Mouse (Mus musculus) lung, postnatal 4 days (tissue): ENCODE results near the gene Gm28230.

Experiments
- DNase-seq, 2 experiments: peaks; one replicate each; pipeline ENCODE4 v3.0.0; 2021

The Gm28230 gene

DNA sequence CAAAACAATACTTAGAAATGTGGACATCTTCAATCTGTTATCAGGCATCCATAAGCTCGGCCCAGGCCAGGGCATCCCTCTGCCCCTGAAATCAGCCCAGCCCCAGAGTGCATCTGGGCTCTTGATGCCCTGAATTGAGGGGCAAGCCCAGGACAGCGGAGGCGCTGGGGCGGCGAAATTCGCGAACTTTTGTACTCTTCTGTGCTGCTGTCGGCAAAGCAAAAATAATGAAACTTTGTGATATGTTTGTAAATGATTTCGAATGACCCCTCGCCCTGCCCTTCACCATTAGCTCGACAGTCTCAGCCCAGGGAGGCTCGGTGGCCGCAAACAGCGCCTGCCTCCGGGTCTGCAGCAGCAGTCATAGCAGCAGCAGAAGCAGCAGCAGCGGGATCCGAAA is 1.4 kb upstream of the Gm28230 start:
- no peak for DNase-seq

DNA sequence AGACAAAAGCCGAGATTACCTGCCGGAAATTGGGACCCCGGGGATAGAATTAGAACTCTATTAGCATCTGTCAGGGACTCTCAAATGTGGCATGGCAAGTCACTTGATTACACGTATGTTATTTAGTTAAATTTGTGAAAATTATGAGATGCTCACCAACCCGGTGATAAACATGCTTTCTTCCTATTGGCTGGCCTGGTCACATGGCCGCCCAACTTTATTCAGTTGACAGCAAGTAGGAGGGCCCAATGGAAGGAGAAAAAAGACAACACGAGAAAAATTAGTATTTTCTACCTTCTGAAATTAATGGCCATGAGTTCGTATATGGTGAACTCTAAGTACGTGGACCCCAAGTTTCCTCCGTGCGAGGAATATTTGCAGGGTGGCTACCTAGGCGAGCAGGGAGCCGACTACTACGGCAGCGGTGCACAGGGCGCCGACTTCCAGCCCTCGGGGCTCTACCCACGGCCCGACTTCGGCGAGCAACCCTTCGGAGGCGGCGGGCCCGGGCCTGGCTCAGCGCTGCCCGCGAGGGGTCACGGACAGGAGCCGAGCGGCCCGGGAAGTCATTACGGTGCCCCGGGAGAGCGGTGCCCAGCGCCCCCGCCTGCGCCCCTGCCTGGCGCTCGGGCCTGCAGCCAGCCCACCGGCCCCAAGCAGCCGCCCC is 578 bp downstream of the Gm28230 start:
- DNase-seq, result no peak

DNA sequence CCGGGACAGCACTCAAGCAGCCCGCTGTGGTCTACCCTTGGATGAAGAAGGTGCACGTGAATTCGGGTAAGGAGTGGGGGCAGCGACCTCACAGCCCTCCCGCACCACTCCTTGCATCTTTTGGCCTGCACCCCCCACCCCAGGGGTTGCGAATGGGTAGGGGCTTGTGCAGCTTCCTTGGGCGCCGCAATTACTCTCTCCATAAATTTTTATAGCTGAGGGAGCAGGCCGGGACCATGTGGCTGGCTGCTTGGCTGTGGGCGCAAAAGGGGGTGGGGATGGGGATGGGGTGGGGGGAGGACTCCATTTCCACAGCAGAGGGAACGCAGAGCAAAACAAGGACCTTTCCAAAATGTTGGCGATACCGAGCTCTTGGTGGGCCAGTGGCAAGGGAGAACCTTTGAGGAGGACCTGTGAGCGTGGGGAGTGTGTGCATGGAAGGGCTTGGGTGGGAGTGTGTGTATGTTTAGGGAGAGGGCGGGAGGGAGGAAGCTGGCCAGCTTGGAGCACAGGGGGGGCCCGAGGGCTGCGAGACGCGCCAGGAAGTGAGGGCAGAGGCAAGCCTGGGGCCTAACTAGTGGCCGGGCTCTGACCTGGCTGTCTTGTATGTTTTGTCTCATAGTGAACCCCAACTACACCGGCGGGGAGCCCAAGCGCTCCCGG is 1.2 kb downstream of the Gm28230 start:
- DNase-seq, result no peak

GRCm38 (mm10) chr2:74728303-74728680 is 1.8 kb downstream of the Gm28230 start:
- DNase-seq, result no peak

DNA sequence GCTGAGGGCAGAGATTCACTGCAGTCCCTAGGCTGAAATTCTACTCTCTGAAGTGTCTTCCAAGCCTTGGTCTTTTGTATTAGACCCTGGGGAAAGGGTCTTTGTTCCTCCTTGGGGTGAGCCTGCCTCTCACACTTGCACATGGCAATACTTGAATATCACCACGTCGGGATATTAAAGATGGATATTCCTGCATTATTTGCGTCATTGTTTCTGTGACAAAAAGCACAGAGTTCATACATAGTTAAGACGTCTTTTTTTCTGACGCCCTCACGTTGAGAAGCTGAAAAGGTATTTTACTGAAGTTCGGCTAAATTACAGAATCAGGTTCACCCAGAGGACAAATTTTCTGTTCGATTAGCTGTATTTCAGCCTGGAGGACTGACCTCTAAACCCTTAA is 3.8 kb downstream of the Gm28230 start:
- no peak for DNase-seq

GRCm38 (mm10) chr2:74731055-74731454 is 4.5 kb downstream of the Gm28230 start:
- DNase-seq, result no peak

GRCm38 (mm10) chr2:74731799-74732512 is 5.4 kb downstream of the Gm28230 start:
- no peak for DNase-seq

DNA sequence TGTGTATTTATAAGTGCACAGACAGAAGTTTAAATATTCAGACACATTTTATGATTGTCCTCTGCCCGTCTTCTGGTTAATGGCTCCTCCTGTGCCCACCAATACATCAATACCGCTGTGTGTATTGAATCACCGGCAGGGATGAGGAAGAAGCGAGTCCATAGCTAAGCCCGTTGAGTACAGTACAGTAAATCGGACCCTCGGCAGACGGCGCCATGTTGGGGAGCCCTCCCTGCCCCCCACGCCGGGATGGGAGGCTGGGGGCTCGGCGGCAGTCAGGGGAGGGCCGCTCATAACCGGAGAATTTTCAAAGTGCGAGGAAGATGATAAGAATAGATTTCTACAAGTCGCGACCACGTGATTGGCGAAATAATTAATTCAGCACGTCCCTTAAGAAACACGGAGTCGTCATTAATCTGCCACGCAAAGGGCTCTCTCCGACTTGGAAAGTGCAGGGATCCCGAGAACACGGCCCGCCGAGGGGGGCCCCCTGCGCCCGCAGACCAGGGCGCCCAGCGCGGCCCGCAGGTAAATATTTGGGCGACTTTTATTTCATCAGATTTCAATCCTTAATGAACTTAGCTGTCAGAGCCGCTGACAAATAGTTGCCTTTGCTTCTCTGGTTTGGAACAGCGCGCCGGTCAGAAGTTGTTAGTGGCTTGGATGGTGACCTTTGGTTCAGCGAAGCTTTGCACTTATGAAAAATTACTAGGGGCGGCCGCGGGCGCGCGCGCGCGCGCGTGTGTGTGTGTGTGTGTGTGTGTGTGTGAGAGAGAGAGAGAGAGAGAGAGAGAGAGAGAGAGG is 6.2 kb downstream of the Gm28230 start:
- DNase-seq, result no peak

- DNase-seq, result no peak
Observed at GRCm38 (mm10) chr2:74733317-74733661, 6.8 kb downstream of the Gm28230 start.

- DNase-seq, result no peak
Observed at GRCm38 (mm10) chr2:74733765-74734164, 7.2 kb downstream of the Gm28230 start.

- DNase-seq, result no peak
Observed at GRCm38 (mm10) chr2:74734451-74734850, 7.9 kb downstream of the Gm28230 start.

DNA sequence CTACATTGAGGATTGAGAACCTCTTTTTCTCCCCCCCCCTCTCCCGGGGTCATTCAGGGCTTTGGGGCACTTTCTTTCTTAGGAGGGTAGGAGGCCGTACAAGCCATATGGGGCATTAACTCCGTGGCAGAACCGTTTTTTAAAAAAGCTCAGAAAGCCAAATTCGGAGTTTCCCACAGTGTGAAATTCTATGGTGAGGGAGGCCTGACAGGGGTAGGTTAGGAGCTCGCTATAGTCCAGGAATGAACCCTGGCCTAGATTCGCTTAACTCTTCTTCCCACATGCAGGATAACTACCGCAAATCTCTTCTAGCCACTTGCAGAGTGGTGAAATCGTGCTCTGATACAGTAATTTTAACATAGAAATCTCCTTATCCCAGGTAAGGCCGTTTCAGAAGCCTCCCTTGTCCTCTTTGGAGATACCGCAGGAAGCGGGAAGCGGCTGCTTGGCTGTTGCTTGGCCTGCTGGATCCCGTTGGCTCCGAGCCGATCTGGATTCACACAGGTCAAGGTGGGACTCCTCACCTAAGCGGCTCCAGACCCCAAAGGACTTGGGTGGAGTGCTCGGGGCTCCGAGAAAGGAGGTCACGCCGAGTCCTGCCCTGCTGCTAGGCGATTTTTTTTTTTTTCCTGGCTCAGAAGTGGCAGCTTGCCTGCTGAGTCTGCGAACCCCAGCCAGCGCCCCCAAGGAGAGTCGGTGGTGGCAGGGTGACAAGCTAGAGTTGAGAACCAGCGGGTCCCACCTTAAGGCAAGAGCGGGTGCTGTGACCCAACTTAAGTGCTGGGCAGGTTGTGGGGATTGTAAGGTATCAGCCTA is 8.7 kb downstream of the Gm28230 start:
- DNase-seq, result no peak

- DNase-seq, result no peak
Observed at GRCm38 (mm10) chr2:74735851-74736687, 9.5 kb downstream of the Gm28230 start.

- DNase-seq, result no peak
Observed at GRCm38 (mm10) chr2:74736688-74737577, 10.4 kb downstream of the Gm28230 start.

DNA sequence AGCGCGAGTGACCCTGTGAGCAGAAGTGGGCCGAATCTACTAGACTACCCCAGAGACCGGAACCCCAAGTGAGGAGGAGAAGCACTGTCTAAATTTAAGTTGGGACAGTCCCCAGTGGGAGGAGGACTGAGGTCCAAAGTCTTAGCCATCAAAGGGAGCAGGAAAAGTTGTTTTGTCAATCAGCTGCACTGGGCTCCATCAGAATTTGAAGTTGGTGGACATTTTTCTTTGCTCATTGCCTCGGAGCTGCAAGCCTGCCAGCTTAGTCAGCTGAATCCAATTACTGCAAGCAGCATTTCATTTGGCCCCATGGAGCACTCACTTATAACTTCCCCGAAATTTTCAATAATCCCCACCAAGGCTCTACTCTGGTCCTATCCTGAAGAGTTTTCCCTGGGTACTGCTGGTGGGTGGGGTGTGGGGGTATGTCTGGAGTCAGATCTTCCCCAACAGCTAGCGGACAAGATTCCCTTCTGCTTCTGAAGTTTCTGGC is 11.1 kb downstream of the Gm28230 start:
- no peak for DNase-seq

GRCm38 (mm10) chr2:74738623-74739475 is 12.3 kb downstream of the Gm28230 start:
- DNase-seq, result no peak

DNA sequence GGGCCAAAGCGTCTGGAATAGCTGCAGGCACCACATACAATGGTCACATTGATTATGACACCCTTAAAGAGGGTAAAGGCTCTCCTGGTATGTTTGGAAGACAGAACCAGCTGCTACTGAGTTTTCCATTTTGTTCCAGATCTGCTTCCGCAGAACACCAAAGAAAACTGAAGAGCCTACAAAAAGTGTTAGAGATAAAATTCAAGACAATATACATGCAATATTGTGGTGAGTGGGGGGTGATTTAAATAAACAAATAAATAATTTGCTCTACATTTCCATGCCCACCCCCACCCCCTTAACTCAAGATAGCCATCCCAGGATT is 12.9 kb downstream of the Gm28230 start:
- DNase-seq, result no peak

DNA sequence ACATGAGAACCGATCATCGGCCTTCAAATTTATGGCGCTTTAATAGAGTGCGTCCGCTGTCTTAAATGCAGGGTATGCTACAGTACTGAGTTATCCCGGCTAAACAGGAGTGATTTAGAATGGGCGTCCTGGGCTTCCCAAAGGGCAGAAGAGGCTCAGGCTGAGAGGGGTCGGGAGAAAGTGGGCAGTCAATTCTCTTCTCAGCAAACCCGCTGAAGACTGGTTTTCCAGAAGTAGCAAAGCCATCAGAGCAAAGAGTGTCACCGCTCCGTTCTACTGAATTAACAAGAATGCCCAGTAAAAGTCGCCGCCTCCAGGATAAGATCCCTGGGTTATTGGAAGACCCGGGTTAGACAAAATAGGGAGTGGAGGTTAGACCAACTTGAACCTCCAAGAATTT is 13.3 kb downstream of the Gm28230 start:
- DNase-seq, result no peak

DNA sequence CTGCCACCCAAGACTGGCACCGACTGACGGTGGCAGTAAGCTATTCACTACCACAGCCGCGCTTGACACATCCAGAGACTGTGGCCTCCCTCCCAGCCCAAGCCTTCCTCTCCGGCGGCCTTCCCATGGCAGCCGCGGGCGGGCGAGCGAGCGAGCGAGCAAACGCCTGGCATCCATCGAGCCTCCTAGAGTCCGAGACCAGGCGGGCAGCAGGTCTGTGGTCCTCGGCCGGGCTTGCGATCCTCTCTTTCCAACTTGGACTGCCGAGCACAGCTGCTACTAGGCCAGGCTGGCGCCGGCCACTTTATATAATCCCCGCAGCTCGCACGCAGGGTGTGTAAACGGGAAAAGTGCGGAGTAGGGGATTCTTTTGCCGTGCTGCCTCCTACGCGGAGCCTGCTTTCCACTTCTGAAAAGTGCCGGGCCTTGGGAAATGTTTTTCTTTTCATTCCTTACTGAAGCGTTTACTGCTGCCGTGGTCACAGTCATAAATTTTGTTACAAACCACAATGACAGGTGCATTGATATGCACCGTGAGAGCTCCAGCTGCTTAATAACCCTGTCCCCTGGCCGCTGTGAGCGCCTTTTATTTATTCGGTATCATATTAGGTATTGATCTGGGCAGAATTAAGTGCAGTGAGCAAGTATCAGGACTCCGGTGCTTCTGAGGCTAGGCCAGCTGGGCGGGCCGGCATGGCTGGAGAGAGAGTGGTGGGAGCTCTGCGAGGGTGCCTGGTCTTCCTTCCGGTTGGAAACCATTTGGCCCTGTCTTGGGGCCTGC is 14.0 kb downstream of the Gm28230 start:
- DNase-seq, result no peak
